Mouse (Mus musculus) C2C12 (cell line): ENCODE data around the gene Nav2.

Experiments
- CTCF ChIP-seq: IDR thresholded peaks from one replicate; pipeline ENCODE4 v1.5.1; 2011; ENCODE audit not compliant: control insufficient read depth, insufficient read depth, insufficient read length
- MYOG ChIP-seq: IDR thresholded peaks from one replicate; pipeline ENCODE4 v1.6.1; 2011; ENCODE audit not compliant: control insufficient read depth, insufficient read length; ENCODE audit errors: extremely low read depth
- USF1 ChIP-seq: IDR thresholded peaks from one replicate; pipeline ENCODE4 v1.6.1; 2011; ENCODE audit warnings: low read depth, mild to moderate bottlenecking, control low read depth, moderate library complexity

GRCm38 (mm10) chr7:49070621-49071020 is 162.1 kb downstream of the Nav2 start:
- TF ChIP-seq MYOG, result no peak
- no peak for TF ChIP-seq CTCF
- no peak for TF ChIP-seq USF1
